Mouse (Mus musculus): Measurements from ENCODE around the gene Zfp174.
A peak's percentile ranks its signal among the peaks of the same experiment; 100 is the strongest.

Zfp174 gene

DNA sequence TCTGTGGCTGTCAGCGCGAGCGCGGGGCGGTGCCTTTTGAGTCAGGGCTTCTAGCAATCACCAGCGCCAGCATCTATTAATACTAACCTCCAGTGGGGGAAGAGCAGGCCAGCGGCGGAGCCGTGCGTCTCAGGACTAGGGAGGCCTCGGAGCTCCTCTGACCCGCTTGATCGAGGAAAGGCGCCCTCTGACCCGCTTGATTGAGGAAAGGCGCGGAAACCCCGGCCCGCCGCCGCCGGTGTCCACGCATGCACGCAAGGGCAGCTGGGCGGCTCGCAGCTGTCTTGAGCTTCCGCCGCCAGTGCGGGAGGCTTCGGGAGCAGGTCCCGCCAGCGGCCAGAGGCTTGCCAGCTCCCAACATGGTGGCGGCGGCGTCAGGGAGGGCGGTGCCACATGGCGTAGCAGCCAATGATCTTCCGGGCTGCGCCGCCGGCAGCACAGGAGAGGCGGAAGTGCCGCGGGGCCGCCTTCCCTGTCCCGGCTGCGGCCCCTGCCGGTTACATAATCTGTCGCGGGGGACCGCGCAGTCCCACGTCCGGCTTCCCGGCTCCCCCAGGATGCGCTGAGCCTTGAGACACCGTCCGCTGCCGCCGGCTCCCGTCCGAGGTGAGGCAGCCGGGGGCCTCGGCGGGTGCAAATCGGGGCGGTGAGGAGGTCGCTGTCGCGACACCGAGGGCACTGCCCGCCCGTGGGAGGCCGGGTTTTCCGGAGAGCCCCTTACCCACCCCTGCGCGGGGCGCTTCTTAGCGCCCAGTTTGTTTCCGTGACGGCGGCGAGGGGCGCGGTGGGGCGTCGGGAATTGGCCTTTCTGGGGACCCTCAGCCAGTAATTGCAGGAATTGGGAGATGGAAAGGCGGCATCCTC, 37.4 kb downstream of the Zfp174 start, which contains the start of the genes Zfp597 and Gm20695:
TSS of gene Zfp597 (minus strand) at position 361 of the 864 bp plus-strand sequence.
TSS of gene Gm20695 (plus strand) at position 448 of the 864 bp plus-strand sequence.
- DNase-seq = peak; percentile 95 to 98

DNA sequence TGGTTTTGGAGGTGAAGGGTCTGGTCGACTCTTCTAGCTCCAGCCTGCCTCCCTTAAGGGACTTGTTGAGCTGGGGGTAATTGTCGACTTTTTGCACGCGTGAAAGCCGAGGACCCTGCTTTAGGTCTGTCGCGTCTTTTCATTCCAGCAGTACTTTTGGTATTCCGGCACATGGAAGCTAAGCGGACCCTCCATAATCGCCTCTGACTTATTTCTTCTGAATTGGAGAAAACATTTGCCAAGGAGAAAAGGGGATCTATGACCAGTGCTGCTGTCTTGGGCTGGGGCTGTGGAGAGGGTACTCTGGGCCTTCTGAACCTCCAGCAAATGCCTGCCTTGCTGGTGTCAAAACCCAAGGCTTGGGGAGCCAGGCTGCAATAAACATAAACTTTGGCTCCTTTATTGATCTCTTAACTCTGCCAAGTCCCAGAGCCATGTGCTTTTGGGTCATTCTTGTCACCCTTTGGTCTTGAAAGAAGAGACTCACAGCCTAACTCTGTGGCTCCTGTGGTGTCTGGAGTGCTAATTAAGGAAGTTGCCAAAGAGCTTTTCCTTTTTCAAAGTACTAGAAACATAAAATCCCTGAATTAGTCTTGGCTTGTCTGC, 38.1 kb downstream of the Zfp174 start:
- no peak for DNase-seq

DNA sequence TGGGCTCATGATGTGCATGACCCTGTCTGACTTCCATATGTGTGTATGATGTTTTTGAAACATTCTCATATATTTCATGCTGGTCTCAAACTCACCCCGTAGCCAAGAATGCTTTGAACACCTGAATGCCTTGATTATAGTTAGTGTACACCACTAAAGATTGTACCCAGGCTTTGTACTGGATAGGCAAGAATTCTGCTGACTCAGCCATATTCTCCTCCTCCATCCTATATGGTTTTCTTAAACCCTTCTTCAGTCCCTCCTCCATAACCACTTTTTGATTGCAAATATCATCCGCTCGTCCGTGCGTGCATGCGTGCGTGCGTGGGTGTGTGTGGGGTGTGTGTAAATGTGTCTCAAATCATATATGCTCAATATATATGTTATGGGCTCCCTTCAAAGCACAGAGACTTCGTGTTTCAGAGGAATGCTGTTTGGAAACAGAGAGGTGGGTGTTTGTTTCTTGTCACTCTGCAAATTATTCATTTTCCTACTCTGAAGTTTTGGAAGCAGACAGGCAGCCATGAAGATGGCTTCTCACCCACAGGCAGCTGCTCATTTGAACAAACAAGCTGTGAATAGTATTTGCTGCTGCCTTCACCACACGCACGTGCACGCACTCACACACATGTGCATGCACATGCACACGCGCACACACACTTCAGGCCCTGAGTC, 44.7 kb downstream of the Zfp174 start:
- DNase-seq = no peak

DNA sequence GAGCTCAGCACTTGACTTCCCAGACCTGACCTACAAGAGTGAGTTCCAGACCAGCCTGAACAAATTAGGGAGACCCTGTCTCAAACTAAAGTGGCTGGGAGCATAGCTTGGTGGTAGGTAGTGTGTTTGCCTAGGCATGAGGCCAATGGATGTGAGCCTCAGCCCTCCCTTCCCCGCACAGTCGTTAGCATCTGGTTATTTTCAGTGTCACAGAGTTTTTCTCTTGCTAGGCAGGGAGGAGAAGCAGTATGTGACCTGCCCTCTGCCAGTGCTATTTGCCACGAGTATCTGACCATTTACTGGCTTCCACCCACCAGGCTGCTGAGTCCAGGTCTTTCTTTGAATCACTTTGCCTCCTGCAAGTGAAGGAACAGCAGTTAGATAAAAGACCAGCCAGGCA, 46.7 kb downstream of the Zfp174 start:
- no peak for DNase-seq

DNA sequence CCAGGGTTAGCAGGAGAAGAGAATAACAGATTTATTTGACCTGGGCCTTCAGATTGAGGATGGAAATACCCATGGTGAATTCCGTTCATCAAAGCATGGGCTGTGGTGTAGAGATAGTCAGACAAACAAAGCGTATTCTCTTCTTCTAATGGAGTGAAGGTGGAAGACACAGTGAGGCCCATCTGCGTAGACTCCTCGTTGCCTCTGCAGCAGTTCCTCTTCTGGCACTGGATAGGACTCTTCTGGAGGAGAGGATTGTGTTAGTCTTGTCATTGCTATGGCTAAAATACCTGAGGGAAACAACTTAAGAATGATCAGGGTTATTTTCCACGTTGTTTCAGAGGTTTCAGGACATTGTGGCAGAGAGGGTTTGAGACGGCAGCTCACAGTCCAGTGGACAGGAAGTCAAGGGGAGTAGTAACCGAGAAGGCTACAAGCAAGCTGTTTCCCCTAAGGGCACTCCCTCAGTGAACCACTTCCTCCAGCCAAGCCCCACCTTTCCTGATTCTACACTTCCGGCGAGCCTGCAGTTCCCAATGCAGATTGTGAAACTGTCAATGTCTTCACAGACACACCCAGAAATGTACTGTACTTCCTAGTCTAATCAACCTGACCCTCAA, 48.2 kb downstream of the Zfp174 start:
- DNase-seq = peak; percentile 17 to 51

DNA sequence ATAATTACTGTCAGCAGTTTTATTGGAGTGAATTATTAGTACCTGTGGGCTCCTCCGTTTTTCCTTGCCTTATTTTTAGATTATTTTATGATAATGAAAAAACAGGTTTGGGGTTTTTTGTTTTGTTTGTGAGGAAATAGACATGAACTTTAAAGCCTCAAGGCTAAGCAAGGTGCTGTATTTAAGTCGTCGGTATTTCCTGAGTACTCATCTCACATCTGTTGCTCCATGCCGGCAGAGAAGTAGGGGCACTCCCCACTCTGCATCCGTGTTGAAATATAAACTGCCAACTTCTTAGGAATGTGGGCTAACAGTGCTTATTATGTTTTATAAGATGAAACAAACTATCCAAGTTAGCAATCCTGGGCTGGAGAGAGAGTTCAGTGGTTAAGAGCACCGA, 49.0 kb downstream of the Zfp174 start:
- DNase-seq = no peak

DNA sequence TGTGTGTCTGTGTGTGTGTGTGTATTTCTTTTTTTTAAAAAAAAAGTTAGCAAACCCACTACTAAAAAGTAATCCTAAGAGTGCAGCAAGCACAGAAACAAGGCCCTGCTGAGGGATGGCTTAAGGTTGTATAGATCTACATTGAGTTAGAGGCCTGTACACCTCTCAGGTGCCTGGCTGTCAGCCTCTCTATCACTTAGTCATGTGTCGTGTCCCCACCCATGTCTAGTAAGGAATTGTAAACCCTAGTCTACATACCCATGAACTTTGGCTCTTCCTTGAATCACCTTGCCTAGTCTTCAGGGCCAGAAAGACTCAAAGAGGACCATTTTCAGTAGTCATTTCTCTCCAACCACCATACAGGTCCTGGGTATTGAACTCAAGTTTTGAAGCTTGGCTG, 49.5 kb downstream of the Zfp174 start:
- DNase-seq = no peak

DNA sequence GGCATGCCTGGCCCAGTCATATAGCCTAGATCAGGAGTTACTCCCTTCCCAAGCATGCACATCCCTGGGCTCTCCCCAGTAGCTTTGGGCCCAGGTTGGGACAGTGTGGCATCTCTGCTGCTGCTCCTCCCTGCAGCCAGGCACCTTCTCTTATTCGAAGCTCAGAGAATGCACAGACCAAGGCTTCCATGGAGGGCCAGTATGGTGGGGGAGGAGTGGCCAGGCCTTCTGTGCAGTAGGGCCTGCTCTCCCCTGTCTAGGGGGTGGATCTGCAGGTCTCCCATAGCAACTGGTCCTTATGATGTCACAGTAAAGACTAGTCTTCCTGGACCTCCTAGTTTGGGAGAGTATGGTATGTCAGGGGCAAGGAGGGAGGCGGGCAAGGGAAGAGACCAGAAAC, 60.4 kb downstream of the Zfp174 start:
- no peak for DNase-seq

All from kidney, postnatal 25 days (tissue).